Mouse (Mus musculus) bone marrow macrophage, adult 2 months (primary cell): ENCODE results near the gene Ibsp. TPM values are rescaled to one million over a fixed set of nuclear protein-coding genes. Genes with fewer than 3 reads are reported as not detected.
A peak's percentile ranks its signal among the peaks of the same experiment; 100 is the strongest.

ENCODE experiments used
- H3K27ac ChIP-seq: 2 replicates; pipeline ENCODE4 v1.5.1; 2012; ENCODE audit warnings: low read depth, low read length; ENCODE audit not compliant: insufficient read depth
- H3K4me1 ChIP-seq: 2 replicates; pipeline ENCODE4 v1.6.1; 2012; ENCODE audit warnings: low read length; ENCODE audit not compliant: control insufficient read depth, insufficient read depth
- H3K4me3 ChIP-seq: 2 replicates; pipeline ENCODE4 v1.5.1; 2012; ENCODE audit warnings: mild to moderate bottlenecking, low read length, moderate library complexity; ENCODE audit not compliant: insufficient read depth
- CTCF ChIP-seq: IDR thresholded peaks from 2 replicates; pipeline ENCODE4 v1.5.1; 2012; ENCODE audit warnings: low read depth, mild to moderate bottlenecking, low read length, moderate library complexity
- POLR2A ChIP-seq: IDR thresholded peaks from 2 replicates; pipeline ENCODE4 v1.6.1; 2012; ENCODE audit warnings: mild to moderate bottlenecking, low read depth, low read length, borderline replicate concordance
- polyA plus RNA-seq: library from polyadenylated mRNA; stranded (reverse); fragments of >200 nt; gene quantifications from 2 replicates; pipeline ENCODE4 v1.2.4, GENCODE M21; 2012; ENCODE audit not compliant: missing spikeins, insufficient read depth, insufficient read length

Gene Ibsp
- polyA plus RNA-seq, 1 experiment = not detected

DNA sequence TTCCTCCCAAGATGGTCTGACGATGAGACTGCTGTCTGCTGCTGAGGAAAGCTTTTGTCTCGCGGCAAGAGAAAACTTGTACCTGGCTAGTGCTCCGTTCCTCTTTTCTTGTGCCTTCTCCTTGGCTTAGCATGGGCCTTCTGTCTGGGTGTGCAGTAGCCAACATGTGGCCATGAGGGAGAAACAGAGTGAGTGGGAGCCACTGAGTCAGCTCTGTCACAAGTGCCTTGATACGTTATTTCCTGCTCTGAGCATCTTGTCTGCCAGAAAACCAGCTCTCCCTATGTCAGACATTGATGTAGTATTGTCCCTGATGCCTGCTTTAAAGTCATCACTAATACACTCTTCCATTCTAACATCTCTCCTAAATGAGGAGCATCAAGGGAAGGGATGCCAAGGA, 40.0 kb downstream of the Ibsp start:
- Histone ChIP-seq H3K4me1 (0 out of 2 replicates have a peak, but pooled peaks cover 2% of the 10 kb centered on the region), H3K4me3 (no peak overlapping the region), H3K27ac (no peak overlapping the region)
- TF ChIP-seq POLR2A = no peak
- no peak for TF ChIP-seq CTCF

DNA sequence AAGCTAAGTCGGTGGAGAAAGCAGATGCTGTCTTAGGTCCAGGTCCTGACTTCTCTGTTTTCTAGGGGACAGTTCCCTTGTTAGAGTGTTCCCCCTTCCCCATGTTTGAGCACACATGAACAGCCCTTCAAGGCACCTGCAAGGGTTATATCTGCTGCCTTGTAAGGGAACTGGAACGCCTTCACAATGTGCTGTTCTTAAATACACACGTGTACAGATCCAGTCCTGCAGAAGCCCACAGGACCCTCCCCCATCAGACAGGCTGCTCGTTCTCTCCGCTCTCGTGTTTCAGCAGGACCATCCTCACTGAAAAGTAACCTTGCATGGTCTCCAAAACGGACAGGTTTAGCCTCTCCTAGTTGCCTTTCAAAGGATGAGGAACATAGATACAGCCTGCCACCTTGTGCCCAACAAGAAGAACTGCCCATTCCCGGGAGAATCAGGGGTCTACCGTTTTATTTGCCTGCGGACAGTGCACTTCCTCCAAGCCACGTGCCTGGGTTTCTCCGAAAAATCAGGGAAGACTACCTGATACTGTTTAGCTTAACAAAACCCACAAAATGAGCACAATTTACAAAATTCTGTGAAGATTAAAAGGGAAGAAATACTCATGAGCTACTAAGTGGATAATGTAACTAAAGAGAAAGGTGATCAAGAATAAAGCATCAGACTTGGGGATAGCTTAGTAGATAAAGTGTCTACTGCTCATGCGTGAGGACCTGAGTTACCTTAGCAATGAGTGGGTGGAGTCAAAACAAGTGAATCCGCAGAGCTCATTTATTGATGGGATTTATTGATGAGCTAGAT, 40.9 kb downstream of the Ibsp start:
- TF ChIP-seq POLR2A = no peak
- TF ChIP-seq CTCF = peak; percentile 73
- H3K4me1 ChIP-seq = peaks cover 7% of the 10 kb centered on the region
- no peak overlapping the region for H3K4me3 ChIP-seq
- no peak overlapping the region for H3K27ac ChIP-seq

DNA sequence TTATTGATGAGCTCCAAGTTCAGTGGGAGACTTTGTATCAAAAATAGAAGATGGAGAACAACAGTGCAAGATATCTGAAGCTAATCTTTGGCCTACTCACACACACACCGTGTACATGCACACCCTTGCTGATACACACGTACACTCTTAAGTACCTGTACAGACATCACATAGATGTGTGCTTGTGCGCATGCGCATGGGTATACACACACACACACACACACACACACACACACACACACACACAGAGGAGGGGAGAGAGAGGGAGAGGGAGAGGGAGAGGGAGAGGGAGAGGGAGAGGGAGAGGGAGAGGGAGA, 41.5 kb downstream of the Ibsp start:
- Histone ChIP-seq H3K4me1 (peaks cover 13% of the 10 kb centered on the region), H3K27ac (no peak overlapping the region), H3K4me3 (no peak overlapping the region)
- TF ChIP-seq CTCF (no peak), POLR2A (no peak)

DNA sequence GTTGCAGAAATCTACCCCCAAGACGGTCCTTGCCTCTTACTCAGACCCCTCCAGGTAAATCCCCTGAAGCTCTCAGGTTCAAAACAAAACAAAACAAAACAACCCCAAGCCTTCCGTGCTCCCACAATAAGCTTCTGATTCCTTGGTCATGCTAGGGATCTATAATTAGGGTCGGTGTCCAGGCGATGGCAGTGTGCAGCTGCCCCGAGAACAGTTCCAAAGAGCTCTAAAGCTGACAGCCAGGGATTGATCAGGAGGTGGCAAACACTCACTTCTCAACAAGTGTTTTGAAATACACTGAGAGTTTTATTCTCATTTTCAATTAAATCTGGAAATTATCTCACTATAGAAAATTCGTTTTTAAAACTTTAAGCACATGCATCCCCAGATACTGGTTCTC, 43.9 kb downstream of the Ibsp start:
- Histone ChIP-seq H3K27ac (no peak overlapping the region), H3K4me3 (no peak overlapping the region), H3K4me1 (peaks cover 20% of the 10 kb centered on the region)
- TF ChIP-seq CTCF = 0 out of 2 replicates have a peak, but pooled peaks have one; percentile 10
- TF ChIP-seq POLR2A = no peak

DNA sequence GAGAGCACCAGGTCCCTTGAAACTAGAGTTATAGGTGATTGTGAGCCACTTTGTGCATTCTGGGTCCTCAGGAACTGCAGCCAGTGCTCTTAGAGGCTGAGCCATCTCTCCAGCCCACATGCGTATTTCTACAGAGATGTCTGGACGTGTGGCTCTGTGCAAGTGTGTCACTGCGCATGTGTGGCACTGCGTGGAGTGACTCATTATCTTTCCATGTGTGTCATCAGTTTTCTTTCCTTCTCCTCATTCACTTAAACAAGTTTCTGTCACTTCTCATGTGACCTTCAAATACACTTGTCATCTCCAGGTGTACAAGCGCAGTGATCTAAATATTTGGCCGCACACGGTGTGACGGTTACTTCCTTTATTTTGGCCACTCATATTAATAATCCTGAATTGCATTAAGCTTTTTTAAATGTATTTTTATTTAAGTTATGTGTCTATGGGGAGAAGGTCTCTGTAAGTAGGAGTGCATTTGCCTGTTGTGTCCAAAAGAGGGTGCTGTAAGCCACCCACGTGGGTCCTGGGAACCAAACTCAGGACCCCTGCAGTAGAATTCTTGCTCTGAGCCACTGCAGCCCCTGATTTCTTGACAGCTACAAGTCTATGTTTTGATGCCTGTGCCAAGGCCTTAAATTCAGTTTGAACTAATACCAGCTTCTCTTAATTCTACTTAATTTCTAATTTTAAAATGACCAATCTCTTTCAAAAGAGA, 45.7 kb downstream of the Ibsp start:
- TF ChIP-seq CTCF (peak; percentile 60), POLR2A (no peak)
- H3K4me3 ChIP-seq = no peak overlapping the region
- H3K27ac ChIP-seq = peak overlapping the region; percentile 36
- peaks cover 21% of the 10 kb centered on the region for H3K4me1 ChIP-seq

DNA sequence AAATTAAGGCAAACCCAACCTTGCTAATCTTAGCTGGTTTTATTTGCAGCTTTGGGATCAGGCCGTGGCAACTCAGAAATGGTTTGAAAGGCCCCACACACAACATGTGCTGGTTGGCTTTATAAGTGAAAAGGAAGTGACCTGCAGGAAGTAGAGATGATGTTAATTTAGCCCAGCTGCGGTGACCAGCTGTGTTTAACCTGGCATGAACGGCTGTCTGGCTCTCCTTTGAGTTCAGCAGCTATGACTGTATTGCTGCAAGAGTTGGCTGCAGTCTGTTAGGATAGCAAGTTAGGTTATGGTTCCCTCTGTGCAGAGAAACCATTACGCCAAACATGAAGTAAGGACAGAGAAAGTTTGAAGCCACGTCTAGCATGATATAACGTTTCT, 46.3 kb downstream of the Ibsp start:
- Histone ChIP-seq H3K4me3 (no peak overlapping the region), H3K27ac (peak overlapping the region; percentile 36), H3K4me1 (peaks cover 25% of the 10 kb centered on the region)
- TF ChIP-seq POLR2A (no peak), CTCF (no peak)

DNA sequence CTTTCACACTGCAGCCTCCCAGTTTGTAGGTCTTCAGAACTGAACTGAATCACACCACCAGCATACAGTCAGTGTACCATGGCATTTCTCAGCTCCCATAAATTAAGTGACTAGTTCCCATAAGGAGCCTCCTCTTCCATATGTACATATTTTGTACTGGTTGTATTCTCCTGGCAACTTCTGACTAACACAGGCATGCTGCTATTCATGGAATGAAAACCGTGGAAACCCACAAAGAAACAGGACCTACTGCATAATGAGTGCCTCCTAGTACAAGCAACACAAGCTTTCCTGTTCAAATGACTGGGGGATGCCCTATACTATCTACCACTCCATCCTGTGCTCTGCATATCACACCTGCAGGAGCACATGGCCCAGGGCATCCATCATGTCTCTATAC, 52.1 kb downstream of the Ibsp start:
- no peak overlapping the region for H3K27ac ChIP-seq
- no peak overlapping the region for H3K4me3 ChIP-seq
- H3K4me1 ChIP-seq = peaks cover 37% of the 10 kb centered on the region
- no peak for TF ChIP-seq CTCF
- TF ChIP-seq POLR2A = no peak

DNA sequence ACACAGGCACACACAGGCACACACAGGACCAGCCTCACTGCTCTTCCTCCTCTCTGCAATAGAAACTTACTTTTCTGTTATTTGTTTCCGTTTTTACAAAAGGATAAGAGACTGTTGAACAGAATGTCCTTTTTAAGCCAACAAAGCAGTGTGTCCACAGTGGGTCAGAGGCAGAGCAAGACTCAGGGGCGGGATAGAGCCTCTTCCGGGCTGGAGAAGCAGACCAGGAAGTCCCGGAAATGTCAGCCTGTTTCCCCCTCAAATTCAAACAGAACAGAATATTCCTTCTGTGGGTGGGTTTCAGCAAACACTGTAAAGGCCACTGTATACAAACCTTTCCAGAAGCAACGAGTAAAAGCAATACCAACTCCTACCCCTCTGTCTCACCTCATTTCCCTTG, 52.9 kb downstream of the Ibsp start:
- Histone ChIP-seq H3K4me1 (peaks cover 33% of the 10 kb centered on the region), H3K4me3 (no peak overlapping the region)

DNA sequence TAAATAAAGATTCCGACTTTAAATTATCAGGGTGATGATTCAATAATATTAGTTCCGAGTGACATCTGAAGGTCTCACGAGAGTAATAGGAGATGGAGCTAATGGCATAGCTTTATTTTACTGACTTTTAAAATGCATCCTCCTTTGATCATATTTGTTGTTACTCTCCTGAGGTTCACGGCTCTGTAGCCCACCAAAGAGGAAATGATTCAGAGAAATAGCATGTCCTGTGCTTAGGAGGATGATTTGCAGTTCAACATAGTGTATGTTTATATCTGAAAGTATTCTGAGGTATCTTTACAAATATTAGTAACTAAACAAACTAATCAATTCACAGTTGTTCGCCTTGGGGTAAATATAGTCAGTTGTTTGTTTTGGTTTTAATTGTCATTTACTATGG, 58.6 kb downstream of the Ibsp start:
- H3K4me1 ChIP-seq = peaks cover 34% of the 10 kb centered on the region
- no peak for TF ChIP-seq CTCF
- H3K27ac ChIP-seq = peak overlapping the region; percentile 69
- H3K4me3 ChIP-seq = no peak overlapping the region

More for the DNA sequence above, 52.9 kb downstream of the Ibsp start:
- 0 out of 2 replicates have a peak overlapping the region, but pooled peaks have one; percentile 0 for H3K27ac ChIP-seq
- TF ChIP-seq POLR2A (no peak), CTCF (no peak)

DNA sequence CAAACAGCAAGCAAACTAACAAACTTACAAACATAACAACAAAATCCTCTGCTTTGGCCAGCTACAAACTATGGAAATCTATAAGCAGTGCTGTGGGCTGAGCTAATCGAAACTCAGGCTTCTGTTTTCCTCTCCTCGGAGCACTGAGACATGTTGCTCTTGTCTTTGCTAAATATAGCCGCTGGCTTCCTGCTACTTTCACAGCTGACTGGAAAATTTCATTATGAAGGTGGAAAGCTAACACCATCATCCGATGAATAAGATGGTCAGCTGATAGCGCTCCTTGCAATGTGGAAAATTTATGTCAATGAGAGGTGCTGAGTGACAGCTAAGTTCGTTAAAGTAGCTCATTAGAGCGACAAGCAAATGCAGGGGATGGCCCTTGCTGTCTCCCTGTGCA, 59.6 kb downstream of the Ibsp start:
- peaks cover 27% of the 10 kb centered on the region for H3K4me1 ChIP-seq
- H3K4me3 ChIP-seq = peak overlapping the region; percentile 8; the same call in 1 of the 2 replicates
- TF ChIP-seq CTCF (no peak), POLR2A (no peak)
- H3K27ac ChIP-seq = peak overlapping the region; percentile 69

DNA sequence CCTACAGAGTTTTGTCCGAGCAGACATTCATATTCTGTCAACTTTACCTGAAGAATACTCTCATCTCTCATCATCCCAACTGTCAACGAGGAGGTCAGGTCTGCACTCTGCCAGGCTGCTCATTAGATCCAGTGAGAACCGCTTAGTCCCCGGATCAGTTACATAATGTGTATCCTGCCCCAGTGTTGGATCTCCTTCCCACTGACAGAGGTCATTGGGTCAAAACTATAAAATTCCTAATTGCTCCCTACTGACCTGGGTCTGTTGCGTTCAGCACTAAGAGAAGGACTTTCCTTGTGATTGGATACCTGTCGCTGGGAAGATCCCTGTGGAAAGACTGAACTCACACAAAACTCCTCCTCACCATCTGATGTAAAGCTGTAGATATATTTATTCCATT, 60.3 kb downstream of the Ibsp start:
- TF ChIP-seq POLR2A (no peak), CTCF (no peak)
- peak overlapping the region; percentile 69 for H3K27ac ChIP-seq
- no peak overlapping the region for H3K4me3 ChIP-seq
- peaks cover 25% of the 10 kb centered on the region for H3K4me1 ChIP-seq

Other genes with a start within 250 kb of the Ibsp start
- not detected in 2 replicates for gene Gm17660, start 221.6 kb upstream of the Ibsp start, polyA plus RNA-seq
- 0.27 TPM in 1 of 2 replicates, not detected in the other for gene Sparcl1, start 185.4 kb upstream of the Ibsp start, polyA plus RNA-seq
- not detected in 2 replicates for gene Dspp, start 128.5 kb upstream of the Ibsp start, polyA plus RNA-seq
- not detected in 2 replicates for gene Dmp1, start 96.6 kb upstream of the Ibsp start, polyA plus RNA-seq
- not detected in 2 replicates for gene Mepe, start 26.2 kb downstream of the Ibsp start, polyA plus RNA-seq
- 514 and 522 TPM in 2 replicates for gene Spp1, start 135.9 kb downstream of the Ibsp start, polyA plus RNA-seq
- gene Pkd2, start 160.3 kb downstream of the Ibsp start, polyA plus RNA-seq = 17.8 and 20.7 TPM in 2 replicates
- gene BC005561, start 209.2 kb downstream of the Ibsp start, polyA plus RNA-seq = 3.7 and 3.9 TPM in 2 replicates